Mouse (Mus musculus) embryonic facial prominence, embryonic 14.5 days (tissue): ENCODE measurements around the gene Tmem239. TPM values are rescaled to one million over a fixed set of nuclear protein-coding genes. Genes with fewer than 3 reads are reported as not detected.

Experiments used
- ATAC-seq: fragments of 200-750 bp; cut with Nextera tagmentation; 2 replicates; pipeline ENCODE4 v1.8.0; 2017; ENCODE audit warnings: low read depth, moderate number of reproducible peaks, moderate TSS enrichment
- DNase-seq: peaks from one replicate; pipeline ENCODE4 v3.0.0-alpha.2; 2015; ENCODE audit warnings: low spot score
- H3K27ac ChIP-seq: fragments of 300-500 bp; sonication (generic); replicated peaks from 2 replicates; pipeline ENCODE4 v1.5.1; 2014; ENCODE audit warnings: low read depth, mild to moderate bottlenecking, low read length, moderate library complexity
- H3K27me3 ChIP-seq: fragments of 300-500 bp; sonication (generic); replicated peaks from 2 replicates; pipeline ENCODE4 v1.6.1; 2014; ENCODE audit warnings: low read length; ENCODE audit not compliant: control insufficient read depth, insufficient read depth
- H3K36me3 ChIP-seq: fragments of 300-500 bp; sonication (generic); 2 replicates; pipeline ENCODE4 v1.6.1; 2014; ENCODE audit warnings: low read length, mixed read lengths; ENCODE audit not compliant: control insufficient read depth, insufficient read depth
- H3K4me1 ChIP-seq: fragments of 300-500 bp; sonication (generic); 2 replicates; pipeline ENCODE4 v1.6.1; 2014; ENCODE audit warnings: antibody characterized with exemption, low read length; ENCODE audit not compliant: control insufficient read depth, insufficient read depth
- H3K4me2 ChIP-seq: fragments of 300-500 bp; sonication (generic); 2 replicates; pipeline ENCODE4 v1.6.1; 2014; ENCODE audit warnings: low read depth, mild to moderate bottlenecking, low read length, moderate library complexity, mixed read lengths
- H3K4me3 ChIP-seq: fragments of 300-500 bp; sonication (generic); 2 replicates; pipeline ENCODE4 v1.5.1; 2014; ENCODE audit warnings: low read depth, mild to moderate bottlenecking, low read length
- H3K9ac ChIP-seq: fragments of 300-500 bp; sonication (generic); 2 replicates; pipeline ENCODE4 v1.6.1; 2014; ENCODE audit warnings: low read depth, mild to moderate bottlenecking, low read length, moderate library complexity, mixed read lengths
- H3K9me3 ChIP-seq: fragments of 300-500 bp; sonication (generic); 2 replicates; pipeline ENCODE4 v1.6.1; 2016; ENCODE audit warnings: low read length; ENCODE audit not compliant: control insufficient read depth
- WGBS: fragments of 180-500 bp; shearing (Covaris S2); extraction: QIAGEN DNeasy Blood & Tissue Kit; methylation state at CpG from one replicate; pipeline ENCODE4 v1.1.7; 2014; 5-methylcytosine and 5-hydroxymethylcytosine counted together
- polyA plus RNA-seq: library from polyadenylated mRNA; unstranded; fragments of >200 nt; fragmentation: Nextera tagmentation; extraction: Ambion mirVana; gene quantifications from 2 replicates; pipeline ENCODE4 v1.2.1, GENCODE M21; 2014

The Tmem239 gene
- polyA plus RNA-seq, 1 experiment from 2014 or later: not detected

GRCm38 (mm10) chr2:130398091-130398490 lies 8.2 kb upstream of the Tmem239 start:
- DNase-seq: peak; percentile 34

GRCm38 (mm10) chr2:130400046-130400445 lies 6.2 kb upstream of the Tmem239 start:
- Histone ChIP-seq H3K4me3 (no peak overlapping the region), H3K9ac (no peak overlapping the region), H3K27ac (no peak overlapping the region), H3K4me2 (no peak overlapping the region), H3K9me3 (no peaks in the 10 kb centered on the region), H3K36me3 (0 out of 2 replicates have a peak, but pooled peaks cover 6% of the 10 kb centered on the region), H3K4me1 (peaks cover 6% of the 10 kb centered on the region), H3K27me3 (no peaks in the 10 kb centered on the region)
- DNase-seq: no peak
- no peak for ATAC-seq
- WGBS: 82% methylated on average over 1 of the region's 1 CpGs

More at GRCm38 (mm10) chr2:130398091-130398490, 8.2 kb upstream of the Tmem239 start:
- Histone ChIP-seq H3K27ac (peak overlapping the region; percentile 76), H3K9ac (peak overlapping the region; percentile 78), H3K9me3 (no peaks in the 10 kb centered on the region), H3K4me1 (peaks cover 6% of the 10 kb centered on the region), H3K4me2 (peak overlapping the region; percentile 82), H3K27me3 (no peaks in the 10 kb centered on the region), H3K36me3 (peaks cover 24% of the 10 kb centered on the region), H3K4me3 (peak overlapping the region; percentile 58)
- ATAC-seq: no peak
- WGBS: 18% methylated on average over 11 of the region's 14 CpGs

DNA sequence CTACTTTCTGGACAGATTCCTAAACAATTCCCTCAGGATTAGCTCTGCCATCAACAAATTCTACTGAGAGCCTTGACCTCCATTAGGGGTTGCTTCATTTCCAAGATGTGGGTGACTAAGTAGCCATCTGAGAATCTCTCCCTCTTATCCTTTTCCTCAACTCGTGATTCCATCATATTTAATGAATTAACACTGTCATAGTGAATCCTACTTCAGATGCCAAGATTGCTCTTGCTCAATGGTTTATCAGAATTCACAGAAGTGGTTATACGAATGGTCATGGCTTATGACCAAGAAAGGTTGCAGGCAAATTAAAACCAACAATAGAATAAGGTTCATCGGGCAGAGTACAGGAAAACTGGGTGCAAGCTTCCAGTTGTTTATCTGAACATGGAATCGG lies 4.4 kb upstream of the Tmem239 start:
- Histone ChIP-seq H3K4me1 (peaks cover 6% of the 10 kb centered on the region), H3K27ac (no peak overlapping the region), H3K27me3 (no peaks in the 10 kb centered on the region), H3K9ac (no peak overlapping the region), H3K4me2 (no peak overlapping the region), H3K9me3 (no peaks in the 10 kb centered on the region), H3K36me3 (no peaks in the 10 kb centered on the region), H3K4me3 (no peak overlapping the region)
- DNase-seq (no peak), ATAC-seq (no peak)
- WGBS: 81% methylated on average over 4 of the region's 4 CpGs

DNA sequence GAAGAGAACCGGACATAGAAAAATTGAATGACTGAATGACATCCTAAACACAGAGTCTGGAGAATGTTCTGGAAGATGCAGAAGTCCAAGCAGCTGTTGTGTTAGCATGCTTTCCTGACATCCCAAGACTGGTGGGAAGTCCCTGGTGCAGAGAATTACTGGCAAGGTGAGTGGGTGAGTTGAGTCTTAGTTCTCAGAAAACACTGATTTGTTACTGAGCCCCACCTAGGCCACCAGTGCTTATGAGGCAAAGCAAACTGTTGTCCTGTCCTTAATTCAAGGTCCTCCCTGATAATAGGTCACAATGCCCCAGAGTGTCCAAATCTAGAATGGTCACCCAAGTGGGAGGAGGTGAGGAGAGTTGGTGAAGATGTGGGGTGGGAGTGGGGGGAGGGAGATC lies 1.3 kb upstream of the Tmem239 start, which contains the start of the genes Gm28372 and 1700020A23Rik:
TSS of gene Gm28372 (plus strand) at position 301 of the 400 bp plus-strand sequence.
TSS of gene 1700020A23Rik (plus strand) at position 321 of the 400 bp plus-strand sequence.
- H3K27me3 ChIP-seq: no peaks in the 10 kb centered on the region
- H3K9ac ChIP-seq: no peak within 1 kb of the TSS
- no peak for DNase-seq
- no peak within 1 kb of the TSS for H3K27ac ChIP-seq
- peaks cover 12% of the 10 kb centered on the region for H3K4me1 ChIP-seq
- no peak for ATAC-seq
- no peaks in the 10 kb centered on the region for H3K9me3 ChIP-seq
- no peak within 1 kb of the TSS for H3K4me3 ChIP-seq
- WGBS: 79% methylated on average over 1 of the region's 1 CpGs
- no peak within 1 kb of the TSS for H3K4me2 ChIP-seq
- H3K36me3 ChIP-seq: no peaks in the 10 kb centered on the region

DNA sequence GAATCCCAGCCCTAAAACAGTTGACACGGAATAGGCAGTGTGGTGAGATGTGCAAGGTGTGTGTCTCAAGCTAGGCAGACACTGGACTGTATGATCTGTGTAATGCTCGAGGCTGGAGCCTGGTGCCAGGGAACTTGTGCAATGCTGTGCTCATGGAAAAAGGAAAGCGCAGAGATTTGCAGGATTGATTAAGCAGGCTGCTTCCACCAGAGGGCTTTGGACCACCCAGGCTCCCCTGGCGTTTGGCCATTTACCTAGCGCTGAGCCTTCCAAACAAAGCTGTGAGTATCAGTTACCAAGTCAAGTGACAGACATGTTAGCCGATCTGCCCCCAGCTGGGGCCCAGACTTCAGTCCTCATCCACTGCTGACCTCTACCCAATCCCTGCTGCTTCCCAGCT lies 1.9 kb downstream of the Tmem239 start:
- Histone ChIP-seq H3K9ac (no peak overlapping the region), H3K9me3 (no peaks in the 10 kb centered on the region), H3K4me3 (no peak overlapping the region), H3K27me3 (no peaks in the 10 kb centered on the region), H3K4me2 (no peak overlapping the region), H3K4me1 (peaks cover 17% of the 10 kb centered on the region), H3K36me3 (no peaks in the 10 kb centered on the region), H3K27ac (peak overlapping the region; percentile 23; the same call in 1 of the 2 replicates)
- DNase-seq (peak; percentile 85), ATAC-seq (peak; percentile 69)
- 5% methylated on average over 6 of the region's 6 CpGs for WGBS

DNA sequence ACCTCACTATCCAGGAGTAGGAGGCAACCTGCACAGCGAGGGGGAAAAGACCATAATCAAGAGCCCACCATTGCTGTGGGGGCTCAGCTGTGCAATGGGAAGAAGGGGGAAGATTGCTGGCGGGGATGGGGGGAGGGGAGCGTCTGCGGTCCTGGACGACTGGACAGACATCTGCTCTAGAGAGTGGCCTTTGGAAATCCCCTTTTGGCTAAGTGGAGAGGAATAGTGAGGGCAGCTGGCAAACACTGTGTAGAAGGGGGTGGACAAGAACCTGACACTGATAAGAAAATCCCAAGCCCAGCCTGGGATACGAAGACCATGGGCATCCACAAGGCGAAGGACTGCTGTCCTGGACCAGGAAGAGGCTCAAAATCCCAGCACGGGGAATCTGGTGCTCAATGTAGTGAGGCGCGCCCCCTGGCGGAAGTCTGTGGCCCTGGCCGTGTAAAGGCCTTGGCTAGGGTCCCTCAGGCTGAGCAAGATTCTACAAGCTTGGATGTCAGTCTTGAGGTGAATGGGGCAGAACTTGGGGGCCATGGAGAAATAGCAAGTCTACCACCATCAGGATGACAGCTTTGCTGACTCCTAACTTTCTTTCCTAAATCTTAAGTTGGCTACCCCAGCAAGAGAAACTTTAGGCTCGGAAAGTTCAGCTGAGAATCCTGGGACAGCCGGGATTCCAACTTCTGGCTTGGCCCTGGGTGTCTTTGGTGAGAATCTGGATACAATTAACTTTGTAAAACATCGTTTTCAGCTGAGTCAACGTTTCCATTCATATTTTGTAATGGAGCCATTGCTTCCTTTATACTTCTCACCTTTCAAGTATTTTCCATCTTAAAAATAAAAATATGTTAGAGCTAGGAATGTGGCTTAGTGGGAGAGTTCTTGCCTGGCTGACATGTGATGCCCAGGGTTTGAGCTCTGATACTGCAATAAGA lies 5.5 kb downstream of the Tmem239 start:
- peaks cover 17% of the 10 kb centered on the region for H3K4me1 ChIP-seq
- DNase-seq: peak; percentile 90
- ATAC-seq: peak; percentile 88
- H3K4me2 ChIP-seq: no peak overlapping the region
- H3K4me3 ChIP-seq: no peak overlapping the region
- peak overlapping the region; percentile 78 for H3K27ac ChIP-seq
- H3K9me3 ChIP-seq: no peaks in the 10 kb centered on the region
- H3K9ac ChIP-seq: no peak overlapping the region
- WGBS: 33% methylated on average over 16 of the region's 16 CpGs
- H3K27me3 ChIP-seq: no peaks in the 10 kb centered on the region
- no peaks in the 10 kb centered on the region for H3K36me3 ChIP-seq

GRCm38 (mm10) chr2:130412775-130413174 lies 6.5 kb downstream of the Tmem239 start:
- ATAC-seq (no peak), DNase-seq (no peak)
- Histone ChIP-seq H3K9me3 (no peaks in the 10 kb centered on the region), H3K4me3 (no peak overlapping the region), H3K27ac (peak overlapping the region; percentile 68), H3K4me1 (peaks cover 16% of the 10 kb centered on the region), H3K36me3 (no peaks in the 10 kb centered on the region), H3K9ac (no peak overlapping the region), H3K27me3 (no peaks in the 10 kb centered on the region), H3K4me2 (no peak overlapping the region)
- WGBS: 82% methylated on average over 3 of the region's 3 CpGs

DNA sequence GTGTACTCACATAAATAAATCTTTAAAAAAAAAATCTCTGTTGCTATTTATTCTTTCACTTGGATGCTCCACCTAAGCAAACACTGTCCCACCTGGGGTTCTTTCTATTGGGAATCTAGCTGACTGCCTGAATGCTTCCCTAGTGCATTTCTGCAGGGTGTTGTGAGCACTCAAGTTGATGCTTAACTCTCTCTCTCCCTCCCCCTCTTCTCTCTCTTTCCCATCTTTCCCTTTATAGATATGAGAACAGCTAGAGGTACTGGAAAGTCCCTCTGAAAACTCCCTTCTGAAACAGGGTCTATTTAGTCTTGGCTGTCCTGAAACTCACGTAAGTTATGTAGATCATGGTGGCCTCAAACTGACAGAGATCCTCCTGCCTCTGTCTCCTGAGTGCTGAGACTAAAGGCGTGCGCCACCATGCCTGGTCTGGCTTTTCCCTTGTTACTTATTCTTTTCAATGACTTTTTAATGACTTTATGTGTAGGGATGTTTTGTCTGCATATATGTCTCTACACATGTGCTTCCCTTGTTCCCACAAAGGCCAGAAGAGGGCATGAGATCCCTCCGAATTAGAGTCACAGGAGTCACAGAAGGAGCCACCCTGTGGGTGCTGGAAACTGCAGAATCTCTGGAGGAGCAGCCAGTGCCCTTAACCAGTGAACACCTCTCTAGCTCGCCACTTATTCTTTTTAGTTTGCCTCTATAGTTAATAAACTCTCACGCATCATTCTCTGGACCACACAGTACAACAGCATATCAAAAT lies 8.0 kb downstream of the Tmem239 start:
- WGBS: 79% methylated on average over 6 of the region's 6 CpGs
- Histone ChIP-seq H3K4me3 (no peak overlapping the region), H3K36me3 (peaks cover 9% of the 10 kb centered on the region), H3K27me3 (no peaks in the 10 kb centered on the region), H3K9ac (no peak overlapping the region), H3K4me2 (no peak overlapping the region), H3K4me1 (peaks cover 5% of the 10 kb centered on the region; the same call in 1 of the 2 replicates), H3K27ac (no peak overlapping the region), H3K9me3 (no peaks in the 10 kb centered on the region)
- no peak for ATAC-seq
- no peak for DNase-seq
